Mouse (Mus musculus) myocyte (in vitro differentiated cells): ENCODE measurements at regions not wholly inside any gene's neighbourhood (a gene's known extent, or its start where the extent isn't known, plus 50 kb on each side); places are given as distances from the start of the nearest gene placed in this dataset.

Experiments
- MAX ChIP-seq: IDR thresholded peaks from one replicate; pipeline ENCODE4 v1.6.1; 2011; ENCODE audit warnings: low read depth, mild to moderate bottlenecking, control low read depth
- POLR2A ChIP-seq: IDR thresholded peaks from one replicate; pipeline ENCODE4 v1.6.1; 2011; ENCODE audit warnings: low read depth, mild to moderate bottlenecking, control low read depth, moderate library complexity; ENCODE audit not compliant: insufficient read length
- POLR2AphosphoS2 ChIP-seq: IDR thresholded peaks from one replicate; pipeline ENCODE4 v1.6.1; 2011; ENCODE audit warnings: low read depth, control low read depth; ENCODE audit not compliant: insufficient read length
- TCF12 ChIP-seq: IDR thresholded peaks from one replicate; pipeline ENCODE4 v1.6.1; 2011; ENCODE audit warnings: mild to moderate bottlenecking, control low read depth; ENCODE audit not compliant: poor library complexity, insufficient read depth, severe bottlenecking
- USF1 ChIP-seq: IDR thresholded peaks from one replicate; pipeline ENCODE4 v1.6.1; 2011; ENCODE audit warnings: low read depth, mild to moderate bottlenecking, control low read depth, moderate library complexity

GRCm38 (mm10) chr12:119026311-119026710 is 60.1 kb upstream of the Abcb5 start:
- TF ChIP-seq POLR2A (no peak), TCF12 (no peak), POLR2AphosphoS2 (no peak), USF1 (no peak), MAX (no peak)
